Comparison of ENCODE assay signal across 8 mouse cellular contexts in the genomic region with DNA sequence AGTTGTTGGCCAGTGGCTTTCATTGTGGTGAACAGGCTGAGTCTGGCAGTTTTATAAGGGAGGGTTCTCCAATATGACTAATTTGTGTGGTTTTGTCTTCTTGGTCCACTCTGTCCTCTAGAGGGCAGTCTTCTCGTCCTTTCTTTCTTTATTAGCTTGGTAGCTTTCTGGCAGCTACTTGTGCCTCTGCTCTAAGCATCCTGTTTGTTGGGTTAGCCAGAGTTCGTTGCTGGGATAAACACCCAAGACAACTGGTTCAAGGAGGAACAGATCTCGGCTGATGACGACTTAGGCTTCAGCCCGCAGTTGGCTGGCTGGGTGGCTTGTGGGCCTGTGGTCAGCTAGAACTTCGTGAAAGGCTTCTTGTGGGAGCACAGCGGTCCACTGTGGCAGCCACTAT. TPM values are rescaled to one million over a fixed set of nuclear protein-coding genes. Genes with fewer than 3 reads are reported as not detected.
DNase-seq lines count a peak whose midpoint lies in the region; ATAC-seq and TF ChIP-seq lines count a peak whose summit lies in the region.
"Had no signal": no experiment of that assay in that cellular context is flagged by ENCODE, and none has a peak within 500 bp of the region (broad histone marks: within the 10 kb centered on the region; RNA-seq: fewer than 3 reads in every experiment).

No protein-coding gene starts in this region.

- peak; percentile 24; the same call in 1 of the 2 replicates for ATAC-seq in heart, postnatal 0 days (ENCODE audit: insufficient read depth, low read depth)

- TF ChIP-seq CTCF in MEL (IDR thresholded peaks at IDR 0.05 in 2 of 3, conservative IDR thresholded peaks at IDR 0.05 in 1 of 3; ENCODE audit: control insufficient read depth in 1 of 3, insufficient read depth in 1 of 3, low read depth in 2 of 3, low read length in 3 of 3, poor library complexity in 1 of 3, severe bottlenecking in 1 of 3) = peak; percentile 37 to 81 (median 71)
- TF ChIP-seq CTCF in heart, postnatal 0 days (IDR thresholded peaks at IDR 0.05; ENCODE audit: low read depth) = peak; percentile 56

- TF ChIP-seq RAD21 in MEL (IDR thresholded peaks at IDR 0.05; ENCODE audit: low read depth, low read length) = peak; percentile 43

- no peaks in the 10 kb centered on the region for H3K36me3 ChIP-seq in MEL (ENCODE audit: control insufficient read depth in 1 of 2, insufficient read depth in 2 of 2, low read length in 2 of 2)
- H3K36me3 ChIP-seq in heart, postnatal 0 days (replicated peaks; ENCODE audit: control insufficient read depth, insufficient read depth, low read length) = no peaks in the 10 kb centered on the region
- H3K36me3 ChIP-seq: heart, embryonic 13.5 days had no signal

- H3K27ac ChIP-seq in MEL (ENCODE audit: control insufficient read depth, low read depth, low read length) = no peak overlapping the region
- H3K27ac ChIP-seq in heart, postnatal 0 days (ENCODE audit: low read depth) = no peak overlapping the region
- H3K27ac ChIP-seq: heart, embryonic 13.5 days had no signal

- DNase-seq in left cerebral cortex, adult 11 months (ENCODE audit: low spot score) = peak; percentile 25
- no peak for DNase-seq in left cerebral cortex, adult 8-10 months (ENCODE audit: low spot score in 2 of 2)
- peak; percentile 82 for DNase-seq in MEL (ENCODE audit: low read depth, low spot score)
- DNase-seq in c-Kit-positive CD71-positive TER-119-negative erythroid progenitor cells, embryonic 14.5 days (ENCODE audit: low read depth) = peak; percentile 34
- DNase-seq in heart, postnatal 0 days (ENCODE audit: low spot score) = peak; percentile 69
- peak; percentile 36 for DNase-seq in lung, postnatal 14 days
- DNase-seq in thymus, adult 18-20 months = no peak

- WGBS in heart, postnatal 0 days = 44% methylated on average over 7 of the region's 7 CpGs

- H3K4me1 ChIP-seq in MEL (ENCODE audit: control insufficient read depth in 1 of 2, insufficient read depth in 2 of 2, low read length in 2 of 2) = 0 out of 4 replicates have a peak, but pooled peaks cover 0 to 2% of the 10 kb centered on the region in 2 experiments
- no peaks in the 10 kb centered on the region for H3K4me1 ChIP-seq in heart, postnatal 0 days (ENCODE audit: control insufficient read depth, insufficient read depth)
- H3K4me1 ChIP-seq: heart, embryonic 13.5 days had no signal

- no peaks in the 10 kb centered on the region for H3K79me2 ChIP-seq in MEL (ENCODE audit: control insufficient read depth, insufficient read depth, low read length, poor library complexity)

- H3K9ac ChIP-seq in MEL (ENCODE audit: control insufficient read depth, low read depth, low read length, poor library complexity, severe bottlenecking) = no peak overlapping the region
- no peak overlapping the region for H3K9ac ChIP-seq in heart, postnatal 0 days (replicated peaks; ENCODE audit: low read depth, low read length)
- H3K9ac ChIP-seq: heart, embryonic 13.5 days had no signal

- no peaks in the 10 kb centered on the region; a peak in 2 of 4 replicates for H3K27me3 ChIP-seq in MEL (ENCODE audit: control insufficient read depth in 1 of 2, insufficient read depth in 2 of 2, low read length in 2 of 2)
- H3K27me3 ChIP-seq in heart, postnatal 0 days (ENCODE audit: control insufficient read depth, insufficient read depth, low read length) = no peaks in the 10 kb centered on the region
- H3K27me3 ChIP-seq: heart, embryonic 13.5 days had no signal

- no peak overlapping the region for H3K4me3 ChIP-seq in MEL (ENCODE audit: control insufficient read depth in 1 of 2, insufficient read depth in 1 of 2, low read depth in 2 of 2, low read length in 2 of 2)
- H3K4me3 ChIP-seq in heart, postnatal 0 days (ENCODE audit: low read depth, low read length) = no peak overlapping the region
- H3K4me3 ChIP-seq: heart, embryonic 13.5 days had no signal

- H3K9me3 ChIP-seq in MEL (replicated peaks; ENCODE audit: insufficient read depth, low read length) = no peaks in the 10 kb centered on the region
- no peaks in the 10 kb centered on the region for H3K9me3 ChIP-seq in heart, postnatal 0 days (replicated peaks; ENCODE audit: control insufficient read depth, low read length)
- H3K9me3 ChIP-seq: heart, embryonic 13.5 days had no signal

- TF ChIP-seq POLR2A in MEL (IDR thresholded peaks at IDR 0.05; ENCODE audit: control insufficient read depth in 1 of 2, insufficient read depth in 1 of 2, low read depth in 1 of 2, low read length in 2 of 2, poor library complexity in 1 of 2) = no peak

- H3K4me2 ChIP-seq in heart, postnatal 0 days (ENCODE audit: low read depth, low read length) = no peak overlapping the region
- H3K4me2 ChIP-seq: heart, embryonic 13.5 days had no signal

- no peak for TF ChIP-seq EP300 in MEL (IDR thresholded peaks at IDR 0.05; ENCODE audit: low read depth in 1 of 2, low read length in 2 of 2)
- no peak for TF ChIP-seq EP300 in heart, postnatal 0 days (IDR thresholded peaks at IDR 0.05; ENCODE audit: low read depth)

TF ChIP-seq in MEL, 35 proteins besides CTCF, POLR2A, EP300 and RAD21:
- TF ChIP-seq SMC3 (IDR thresholded peaks at IDR 0.05; ENCODE audit: low read depth, low read length) (peak; percentile 32), POLR2AphosphoS5 (IDR thresholded peaks at IDR 0.05; ENCODE audit: borderline replicate concordance, low read depth, low read length) (no peak)
TF ChIP-seq in MEL: peak in this region for 1.

RNA-seq across cellular contexts. Expression of gene Ccdc43, which starts 31.0 kb away (rescaled TPM):
- total RNA-seq in left cerebral cortex, adult 8-10 months (2022) = 10 to 100 TPM; 23.9 to 37.7 (median 26.3) TPM
- total RNA-seq in MEL (2012; rRNA removed) = 35.2 and 41.7 TPM in 2 replicates
- 10 to 100 TPM in 1 of 2 experiments, not detected in 1; 39.3 TPM for polyA plus RNA-seq in MEL (2012; ENCODE audit: insufficient read depth in 1 of 2, insufficient read length in 2 of 2, low read depth in 1 of 2, low replicate concordance in 2 of 2, missing spikeins in 1 of 2)
- total RNA-seq in heart, postnatal 0 days (2014; rRNA removed; ENCODE audit: low replicate concordance) = 14.2 and 20.8 TPM in 2 replicates
- 25.5 and 28.8 TPM in 2 replicates for polyA plus RNA-seq in heart, postnatal 0 days (2015; fragmentation: Nextera tagmentation; extraction: Ambion mirVana)

RNA-seq across cellular contexts. Expression of gene Adam11, which starts 32.6 kb away (rescaled TPM):
- total RNA-seq in left cerebral cortex, adult 8-10 months (2022) = 100 to 1,000 TPM; 117 to 126 (median 123) TPM
- total RNA-seq in MEL (2012; rRNA removed) = 0.08 and 0.13 TPM in 2 replicates
- under 1 TPM in 1 of 2 experiments, not detected in 1; 0.36 TPM for polyA plus RNA-seq in MEL (2012; ENCODE audit: insufficient read depth in 1 of 2, insufficient read length in 2 of 2, low read depth in 1 of 2, low replicate concordance in 2 of 2, missing spikeins in 1 of 2)
- 7.4 and 13.6 TPM in 2 replicates for total RNA-seq in heart, postnatal 0 days (2014; rRNA removed; ENCODE audit: low replicate concordance)
- polyA plus RNA-seq in heart, postnatal 0 days (2015; fragmentation: Nextera tagmentation; extraction: Ambion mirVana) = 3.2 and 3.4 TPM in 2 replicates

Comparison
In these comparisons a context has a peak if more than half of its experiments do, and no peak if none do; other contexts are left out.
1. DNase-seq: peak in left cerebral cortex, adult 11 months (single experiment), MEL (single experiment), c-Kit-positive CD71-positive TER-119-negative erythroid progenitor cells, embryonic 14.5 days (single experiment), heart, postnatal 0 days (single experiment) and lung, postnatal 14 days (single experiment); none in left cerebral cortex, adult 8-10 months (0 of 2) and thymus, adult 18-20 months (0 of 2).